Mouse (Mus musculus) CH12.LX (cell line): ENCODE data around the gene Wwc2.

Source experiments
- CTCF ChIP-seq, 2 experiments: IDR thresholded peaks in 1 of 2; conservative IDR thresholded peaks in 1 of 2; 2 replicates each; pipeline ENCODE4 v1.5.1; 2011 to 2012; ENCODE audit warnings: low read depth in 2 of 2, low read length in 2 of 2, improper control_type of control experiment in 1 of 2, inconsistent platforms in 1 of 2, mild to moderate bottlenecking in 1 of 2, moderate library complexity in 1 of 2
- EP300 ChIP-seq: IDR thresholded peaks from 2 replicates; pipeline ENCODE4 v1.6.1; 2011; ENCODE audit warnings: low read length, improper control_type of control experiment
- GABPA ChIP-seq: IDR thresholded peaks from 2 replicates; pipeline ENCODE4 v1.6.1; 2012; ENCODE audit warnings: low read depth, low read length, improper control_type of control experiment, inconsistent platforms; ENCODE audit not compliant: insufficient replicate concordance
- POLR2A ChIP-seq: IDR thresholded peaks from 2 replicates; pipeline ENCODE4 v1.6.1; 2011; ENCODE audit warnings: low read depth, mild to moderate bottlenecking, improper control_type of control experiment, low read length
- SMC3 ChIP-seq: IDR thresholded peaks from 2 replicates; pipeline ENCODE4 v1.6.1; 2011; ENCODE audit warnings: low read depth, low read length, improper control_type of control experiment

DNA sequence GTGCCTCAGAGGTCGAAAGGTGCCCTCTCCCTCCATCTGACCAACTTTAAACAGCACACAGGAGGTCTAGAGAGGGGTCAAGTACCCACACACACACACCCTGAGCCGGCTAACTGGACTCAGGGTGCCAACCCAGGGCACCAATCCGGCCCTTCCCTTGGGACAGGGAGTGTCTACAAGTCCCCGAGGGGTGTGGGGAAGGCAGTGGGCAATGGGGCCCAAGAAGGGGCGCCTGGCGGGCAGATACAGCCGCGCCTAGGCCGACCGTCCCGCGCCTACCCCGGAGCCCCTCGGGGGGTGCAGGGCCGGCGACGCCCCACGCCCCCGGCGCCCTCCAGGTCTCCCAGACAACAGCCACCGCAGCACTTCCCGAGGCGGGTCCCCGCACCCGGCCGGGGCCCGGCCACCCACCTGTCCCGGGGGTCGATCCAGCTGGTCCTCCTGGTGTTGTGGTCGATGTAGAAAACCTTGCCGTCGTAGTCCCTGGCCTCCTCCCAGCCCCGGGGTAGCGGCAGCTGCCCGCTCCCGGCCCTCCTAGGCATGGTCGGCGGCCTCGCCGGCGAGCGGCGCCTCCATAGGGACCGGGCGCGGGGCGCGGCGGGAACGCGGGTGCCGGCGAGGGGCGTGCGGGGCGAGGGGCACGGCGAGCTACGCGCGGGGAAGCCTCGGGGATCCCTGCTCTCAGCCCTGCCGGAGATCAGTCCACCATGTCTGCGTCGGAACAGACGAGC lies 904 bp downstream of the Wwc2 start:
- no peak for TF ChIP-seq GABPA
- no peak for TF ChIP-seq CTCF (conservative IDR thresholded peaks at IDR 0.05 in 1 of 2, IDR thresholded peaks at IDR 0.05 in 1 of 2; ENCODE audit: low read depth in 2 of 2, low read length in 2 of 2)
- no peak for TF ChIP-seq SMC3
- no peak for TF ChIP-seq POLR2A
- TF ChIP-seq EP300 = no peak
